Mouse (Mus musculus): Measurements from ENCODE around the gene Pif1. TPM values are rescaled to one million over a fixed set of nuclear protein-coding genes. Genes with fewer than 3 reads are reported as not detected.

Pif1 gene
- polyA plus RNA-seq, 1 experiment from 2014 or later = 9.1 TPM

DNA sequence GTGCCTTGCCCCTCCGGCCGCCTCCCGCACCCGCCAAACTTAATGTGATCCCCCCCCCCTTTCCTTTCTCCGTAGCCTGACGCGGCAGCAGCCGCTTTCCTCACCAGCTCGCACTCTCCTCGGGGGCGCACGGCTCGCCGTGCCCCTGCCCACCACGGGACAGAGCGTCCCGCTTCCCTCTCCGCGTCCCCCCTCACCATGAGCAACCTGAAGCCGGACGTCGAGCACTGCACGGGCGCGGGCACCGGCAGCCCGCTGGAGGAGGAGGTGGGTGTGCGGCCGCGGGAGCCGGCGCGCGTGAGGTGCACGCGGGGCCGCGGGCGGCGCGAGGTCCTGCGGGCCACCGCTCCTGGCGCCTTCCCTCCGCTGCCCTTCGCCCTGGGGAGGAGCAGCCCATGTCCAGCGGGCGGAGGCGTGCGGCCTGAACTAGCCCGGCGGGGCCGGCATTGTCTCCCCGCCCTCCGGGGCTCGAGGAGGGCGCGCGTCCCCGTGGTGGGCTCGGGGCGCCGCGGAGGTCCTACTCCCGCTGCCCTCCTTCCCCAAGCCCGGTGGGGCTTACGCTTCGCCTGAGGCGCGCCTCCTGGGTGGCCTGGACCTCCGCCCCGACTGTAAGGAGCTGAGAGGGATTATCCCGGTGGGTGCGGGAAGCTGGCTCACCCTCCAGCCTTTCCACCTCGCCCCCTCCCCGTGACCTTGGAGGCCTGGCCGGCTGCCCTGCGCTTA, 43.8 kb downstream of the Pif1 start:
- Histone ChIP-seq H3K9ac (peak overlapping the region; percentile 74), H3K36me3 (no peaks in the 10 kb centered on the region), H3K4me1 (replicated peaks) (peaks cover 17% of the 10 kb centered on the region), H3K27ac (0 out of 2 replicates have a peak overlapping the region, but pooled peaks have one; percentile 27), H3K4me2 (replicated peaks) (peak overlapping the region; percentile 99), H3K4me3 (replicated peaks) (peak overlapping the region; percentile 74), H3K9me3 (no peaks in the 10 kb centered on the region), H3K27me3 (replicated peaks) (peaks cover 9% of the 10 kb centered on the region; the same call in 1 of the 2 replicates)
- peak; percentile 77 for ATAC-seq
- WGBS = under 1% methylated on average over 73 of the region's 78 CpGs

DNA sequence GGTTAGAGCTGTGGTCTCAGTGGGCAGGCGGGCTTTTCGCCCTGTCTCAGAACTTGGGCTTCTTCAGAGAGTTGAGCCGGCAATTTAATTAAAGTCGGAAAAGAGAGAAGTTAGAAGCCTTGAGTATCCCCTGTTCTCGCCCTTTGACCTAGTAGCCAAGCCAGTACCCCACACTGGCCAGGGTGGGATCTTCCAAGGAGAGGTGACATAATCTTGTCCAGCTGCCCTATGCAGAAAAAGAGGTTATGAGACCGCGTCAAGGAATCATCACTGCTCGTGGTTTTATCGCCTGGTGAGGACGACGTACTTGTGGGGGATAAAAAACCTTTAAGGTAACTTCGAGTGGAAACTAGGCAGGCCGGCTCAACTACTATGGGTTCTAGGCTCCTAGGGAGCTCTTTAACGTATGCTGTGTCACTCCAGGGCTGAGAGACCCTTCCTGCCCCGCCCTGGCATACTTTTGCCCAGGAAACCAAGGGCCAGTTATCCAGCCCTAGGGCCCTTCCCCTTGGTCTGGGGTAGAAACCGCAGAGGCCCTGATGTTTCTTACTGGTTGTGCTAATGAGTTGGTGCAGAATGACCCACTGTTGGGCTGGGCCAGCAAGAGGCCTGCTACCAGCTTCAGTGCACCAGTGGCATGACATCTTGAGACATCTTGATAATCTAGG, 44.5 kb downstream of the Pif1 start:
- H3K9ac ChIP-seq = peak overlapping the region; percentile 74
- peak overlapping the region; percentile 74 for H3K4me3 ChIP-seq (replicated peaks)
- H3K36me3 ChIP-seq = no peaks in the 10 kb centered on the region
- no peaks in the 10 kb centered on the region for H3K9me3 ChIP-seq
- 46% methylated on average over 16 of the region's 16 CpGs for WGBS
- 0 out of 2 replicates have a peak, but pooled peaks have one; percentile 7 for ATAC-seq
- peaks cover 9% of the 10 kb centered on the region; the same call in 1 of the 2 replicates for H3K27me3 ChIP-seq (replicated peaks)
- H3K27ac ChIP-seq = no peak overlapping the region
- H3K4me1 ChIP-seq (replicated peaks) = peaks cover 17% of the 10 kb centered on the region
- peak overlapping the region; percentile 99 for H3K4me2 ChIP-seq (replicated peaks)

DNA sequence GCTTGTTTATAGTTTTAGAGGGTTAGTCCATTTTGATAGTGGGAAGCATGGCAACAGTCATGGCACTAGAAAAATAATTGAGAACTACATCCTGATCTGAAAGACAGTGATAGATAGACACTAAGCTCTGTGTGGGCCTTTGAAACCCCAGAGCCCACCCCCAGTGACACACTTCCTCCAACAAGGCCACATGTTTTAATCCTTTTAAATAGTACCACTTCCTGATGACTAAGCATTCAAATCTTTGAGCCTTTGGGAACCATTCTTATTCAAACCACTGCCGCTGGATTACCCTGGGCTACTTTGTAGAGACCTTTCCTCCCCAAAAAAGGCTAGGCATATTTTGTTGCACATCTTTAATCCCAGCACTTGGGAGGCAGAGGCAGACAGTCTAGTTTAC, 48.8 kb downstream of the Pif1 start:
- Histone ChIP-seq H3K27ac (no peak overlapping the region), H3K9me3 (no peaks in the 10 kb centered on the region), H3K9ac (no peak overlapping the region), H3K4me2 (replicated peaks) (no peak overlapping the region), H3K4me1 (replicated peaks) (peaks cover 14% of the 10 kb centered on the region; the same call in 1 of the 2 replicates), H3K36me3 (no peaks in the 10 kb centered on the region), H3K27me3 (replicated peaks) (peaks cover 4% of the 10 kb centered on the region; the same call in 1 of the 2 replicates), H3K4me3 (replicated peaks) (no peak overlapping the region)
- WGBS = 76% methylated on average over 1 of the region's 1 CpGs
- no peak for ATAC-seq

DNA sequence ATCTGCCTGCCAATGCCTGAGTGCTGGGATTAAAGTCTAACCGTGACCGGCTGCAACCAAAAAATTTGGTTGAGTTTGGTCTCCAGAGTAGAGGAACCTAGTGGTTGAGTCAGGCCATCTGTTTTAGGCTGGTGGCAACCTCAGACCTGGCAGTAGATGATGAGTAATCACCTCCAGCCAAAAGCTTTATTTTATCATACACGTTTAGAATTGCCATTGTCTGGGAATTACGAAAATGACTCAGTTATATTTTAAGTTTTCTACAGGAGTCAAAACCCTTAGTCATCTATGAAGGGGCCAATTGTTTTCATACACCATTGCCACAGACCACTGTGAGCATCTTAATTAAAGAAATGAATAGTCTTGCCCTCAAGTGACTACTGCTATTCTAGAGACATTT, 50.0 kb downstream of the Pif1 start:
- no peaks in the 10 kb centered on the region for H3K36me3 ChIP-seq
- no peak for ATAC-seq
- H3K4me1 ChIP-seq (replicated peaks) = peaks cover 8% of the 10 kb centered on the region; the same call in 1 of the 2 replicates
- no peak overlapping the region for H3K4me2 ChIP-seq (replicated peaks)
- no peaks in the 10 kb centered on the region for H3K9me3 ChIP-seq
- no peaks in the 10 kb centered on the region; the same call in 1 of the 2 replicates for H3K27me3 ChIP-seq (replicated peaks)
- H3K27ac ChIP-seq = no peak overlapping the region
- WGBS = 85% methylated on average over 4 of the region's 4 CpGs
- H3K4me3 ChIP-seq (replicated peaks) = no peak overlapping the region
- no peak overlapping the region for H3K9ac ChIP-seq

DNA sequence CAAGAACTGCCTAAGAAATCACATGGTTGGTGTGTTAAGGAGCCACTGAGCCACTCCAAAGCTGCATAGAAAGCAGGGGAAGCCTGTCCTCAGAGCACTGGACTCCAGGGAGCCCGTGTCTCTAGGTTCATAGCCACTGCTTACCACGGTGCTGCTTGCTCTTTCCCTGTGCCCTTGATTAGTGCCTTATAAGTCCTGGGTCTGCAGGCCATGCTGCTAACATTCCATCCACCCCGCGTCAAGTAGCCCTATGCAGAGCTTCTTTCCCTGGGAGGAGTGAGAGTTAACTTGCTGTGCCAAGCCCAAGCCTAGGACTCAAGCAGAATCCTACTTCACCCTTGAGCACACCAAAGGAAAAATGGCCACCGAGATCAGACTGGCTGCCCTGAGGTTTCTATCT, 52.1 kb downstream of the Pif1 start:
- H3K9ac ChIP-seq = no peak overlapping the region; the same call in 1 of the 2 replicates
- H3K36me3 ChIP-seq = no peaks in the 10 kb centered on the region
- H3K4me2 ChIP-seq (replicated peaks) = no peak overlapping the region
- no peak overlapping the region for H3K4me3 ChIP-seq (replicated peaks)
- ATAC-seq = no peak
- no peak overlapping the region for H3K27ac ChIP-seq
- no peaks in the 10 kb centered on the region for H3K27me3 ChIP-seq (replicated peaks)
- 59% methylated on average over 5 of the region's 5 CpGs for WGBS
- H3K9me3 ChIP-seq = no peaks in the 10 kb centered on the region
- peaks cover 6% of the 10 kb centered on the region; the same call in 1 of the 2 replicates for H3K4me1 ChIP-seq (replicated peaks)

DNA sequence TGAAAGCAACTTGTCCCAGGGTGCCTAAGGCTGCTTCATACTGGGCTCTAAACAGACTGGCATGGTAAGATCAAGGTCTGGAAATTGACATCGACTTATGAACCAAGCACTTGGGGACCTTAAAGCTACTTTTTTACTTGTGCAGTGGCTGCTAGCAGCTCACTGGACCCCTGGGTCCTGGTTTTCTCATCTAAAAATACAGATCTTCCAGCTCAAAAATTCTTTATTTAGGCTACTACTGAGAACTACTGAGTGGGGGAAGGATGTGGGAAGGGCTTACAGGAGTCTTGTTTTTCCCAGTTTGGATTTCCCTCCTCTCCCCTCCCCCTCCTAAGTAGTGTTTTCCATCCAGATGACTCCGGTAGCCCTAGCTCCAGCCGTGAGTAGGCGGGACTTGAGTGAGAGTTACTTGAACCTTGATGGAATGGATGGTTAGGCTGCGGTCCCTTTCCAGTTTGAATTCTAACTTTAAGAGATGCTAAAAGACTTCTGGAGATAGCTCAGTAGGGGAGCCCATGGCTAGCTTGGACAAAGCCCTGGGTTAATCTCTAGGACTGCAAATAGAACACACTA, 54.0 kb downstream of the Pif1 start:
- no peaks in the 10 kb centered on the region for H3K36me3 ChIP-seq
- no peak overlapping the region for H3K9ac ChIP-seq
- H3K27ac ChIP-seq = no peak overlapping the region
- no peak overlapping the region; the same call in 1 of the 2 replicates for H3K4me2 ChIP-seq (replicated peaks)
- WGBS = 16% methylated on average over 5 of the region's 5 CpGs
- H3K9me3 ChIP-seq = no peaks in the 10 kb centered on the region
- H3K4me1 ChIP-seq (replicated peaks) = peaks cover 7% of the 10 kb centered on the region
- no peak; the same call in 1 of the 2 replicates for ATAC-seq
- H3K27me3 ChIP-seq (replicated peaks) = no peaks in the 10 kb centered on the region
- no peak overlapping the region for H3K4me3 ChIP-seq (replicated peaks)

DNA sequence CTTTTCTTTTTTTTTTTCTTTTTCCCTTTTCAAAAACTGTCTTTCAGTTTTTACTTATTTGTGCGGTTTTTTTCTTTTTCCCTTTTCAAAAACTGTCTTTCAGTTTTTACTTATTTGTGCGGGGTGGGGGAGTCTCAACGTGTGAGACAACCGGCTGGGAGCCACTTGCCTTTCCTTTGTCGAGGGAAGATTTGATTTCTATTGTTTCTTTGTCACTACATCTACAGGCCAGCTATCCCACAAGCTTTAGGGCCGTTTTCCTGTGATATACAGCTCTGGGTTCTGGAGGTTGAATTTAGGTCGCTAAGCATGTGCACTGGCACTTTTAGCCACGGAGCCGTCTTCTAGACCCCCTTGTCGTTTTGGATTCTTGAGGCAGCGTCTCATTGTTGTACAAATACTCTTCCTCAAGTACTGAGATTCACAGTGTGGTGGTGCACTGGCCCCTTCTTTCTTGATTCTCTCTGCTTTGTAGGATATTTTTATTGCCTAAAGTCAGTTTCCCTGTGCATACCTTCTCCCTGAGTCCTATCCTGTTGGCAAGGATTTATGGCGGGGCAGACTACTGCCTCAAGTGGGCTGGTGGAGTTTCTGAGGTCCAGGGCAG, 54.6 kb downstream of the Pif1 start:
- peaks cover 12% of the 10 kb centered on the region for H3K4me1 ChIP-seq (replicated peaks)
- H3K27ac ChIP-seq = no peak overlapping the region
- H3K4me3 ChIP-seq (replicated peaks) = no peak overlapping the region
- H3K4me2 ChIP-seq (replicated peaks) = no peak overlapping the region
- no peaks in the 10 kb centered on the region for H3K36me3 ChIP-seq
- H3K9ac ChIP-seq = no peak overlapping the region
- no peaks in the 10 kb centered on the region for H3K27me3 ChIP-seq (replicated peaks)
- WGBS = 21% methylated on average over 12 of the region's 12 CpGs
- no peak for ATAC-seq
- H3K9me3 ChIP-seq = no peaks in the 10 kb centered on the region

DNA sequence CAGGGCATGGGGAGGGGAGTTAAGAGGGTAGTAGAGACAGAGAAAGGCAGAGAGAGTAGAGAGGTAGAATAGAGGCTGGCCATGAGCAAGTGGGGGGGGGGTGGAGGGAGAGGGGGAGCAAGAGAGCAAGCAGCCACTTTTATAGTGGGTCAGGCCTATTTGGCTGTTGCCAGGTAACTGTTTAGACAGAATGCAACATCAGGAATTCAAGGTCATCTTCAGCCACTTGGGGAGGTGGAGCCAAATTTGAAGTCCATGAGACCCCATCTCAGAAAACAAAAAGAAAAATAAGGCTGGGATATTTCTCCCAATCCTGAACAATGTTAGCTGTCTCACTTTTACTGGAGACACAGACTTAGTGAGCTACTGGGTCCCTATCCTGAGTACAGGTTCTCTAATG, 55.6 kb downstream of the Pif1 start:
- H3K27me3 ChIP-seq (replicated peaks) = no peaks in the 10 kb centered on the region
- H3K4me3 ChIP-seq (replicated peaks) = no peak overlapping the region
- peaks cover 12% of the 10 kb centered on the region for H3K4me1 ChIP-seq (replicated peaks)
- H3K9me3 ChIP-seq = no peaks in the 10 kb centered on the region
- H3K27ac ChIP-seq = no peak overlapping the region
- no peak overlapping the region for H3K9ac ChIP-seq
- no peak overlapping the region for H3K4me2 ChIP-seq (replicated peaks)
- ATAC-seq = no peak
- no peaks in the 10 kb centered on the region for H3K36me3 ChIP-seq

DNA sequence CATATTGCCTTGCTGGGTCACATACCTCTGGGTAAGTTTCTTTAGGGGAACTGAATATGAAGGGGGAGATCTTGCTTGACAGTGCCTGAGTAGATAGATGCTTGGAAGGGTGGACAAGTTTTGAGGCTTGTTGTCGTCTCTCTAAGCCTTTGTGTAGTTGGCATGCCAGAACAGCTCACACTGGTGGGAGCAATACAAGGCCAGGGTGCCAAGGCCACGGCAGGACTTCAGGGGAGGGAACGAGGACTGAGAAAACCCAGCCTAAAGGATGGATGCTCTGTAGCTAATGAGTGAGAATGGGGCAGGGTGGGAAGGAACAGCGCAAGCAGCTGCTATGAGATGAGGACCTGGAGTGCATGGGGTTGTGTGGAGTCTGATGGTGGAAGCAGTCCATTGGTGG, 58.0 kb downstream of the Pif1 start:
- no peaks in the 10 kb centered on the region for H3K9me3 ChIP-seq
- H3K4me2 ChIP-seq (replicated peaks) = no peak overlapping the region
- H3K27me3 ChIP-seq (replicated peaks) = no peaks in the 10 kb centered on the region
- no peak overlapping the region for H3K4me3 ChIP-seq (replicated peaks)
- H3K9ac ChIP-seq = no peak overlapping the region
- no peaks in the 10 kb centered on the region for H3K36me3 ChIP-seq
- no peak for ATAC-seq
- 86% methylated on average over 4 of the region's 4 CpGs for WGBS
- H3K27ac ChIP-seq = no peak overlapping the region
- H3K4me1 ChIP-seq (replicated peaks) = peaks cover 15% of the 10 kb centered on the region

Other genes with a start within 250 kb of the Pif1 start
- gene Pdcd7, start 241.1 kb upstream of the Pif1 start, polyA plus RNA-seq (2015; fragmentation: Nextera tagmentation; extraction: Ambion mirVana) = 8.7 TPM in 2 replicates
- 0.21 and 0.40 TPM in 2 replicates for gene Ubap1l, start 226.1 kb upstream of the Pif1 start, polyA plus RNA-seq (2015; fragmentation: Nextera tagmentation; extraction: Ambion mirVana)
- gene Kbtbd13, start 195.5 kb upstream of the Pif1 start, polyA plus RNA-seq (2015; fragmentation: Nextera tagmentation; extraction: Ambion mirVana) = 2.5 and 2.6 TPM in 2 replicates
- 4.2 and 4.7 TPM in 2 replicates for gene Rasl12, start 188.7 kb upstream of the Pif1 start, polyA plus RNA-seq (2015; fragmentation: Nextera tagmentation; extraction: Ambion mirVana)
- 7.4 and 8.7 TPM in 2 replicates for gene Slc51b, start 164.2 kb upstream of the Pif1 start, polyA plus RNA-seq (2015; fragmentation: Nextera tagmentation; extraction: Ambion mirVana)
- gene Mtfmt, start 151.4 kb upstream of the Pif1 start, polyA plus RNA-seq (2015; fragmentation: Nextera tagmentation; extraction: Ambion mirVana) = 18.6 and 22.1 TPM in 2 replicates
- gene Spg21, start 126.2 kb upstream of the Pif1 start, polyA plus RNA-seq (2015; fragmentation: Nextera tagmentation; extraction: Ambion mirVana) = 90.2 and 102 TPM in 2 replicates
- not detected in 2 replicates for gene Ankdd1a, start 67.0 kb upstream of the Pif1 start, polyA plus RNA-seq (2015; fragmentation: Nextera tagmentation; extraction: Ambion mirVana)
- gene Plekho2, start 7.1 kb upstream of the Pif1 start, polyA plus RNA-seq (2015; fragmentation: Nextera tagmentation; extraction: Ambion mirVana) = 11.0 and 11.2 TPM in 2 replicates
- gene Rbpms2, start 42.5 kb downstream of the Pif1 start, polyA plus RNA-seq (2015; fragmentation: Nextera tagmentation; extraction: Ambion mirVana) = 18.9 and 19.6 TPM in 2 replicates
- 196 and 203 TPM in 2 replicates for gene Oaz2, start 80.8 kb downstream of the Pif1 start, polyA plus RNA-seq (2015; fragmentation: Nextera tagmentation; extraction: Ambion mirVana)
- gene Zfp609, start 240.4 kb downstream of the Pif1 start, polyA plus RNA-seq (2015; fragmentation: Nextera tagmentation; extraction: Ambion mirVana) = 5.6 TPM in 2 replicates

Measured in intestine, embryonic 15.5 days (tissue).